Mouse (Mus musculus): Measurements from ENCODE around the gene Ehmt1.

DNA sequence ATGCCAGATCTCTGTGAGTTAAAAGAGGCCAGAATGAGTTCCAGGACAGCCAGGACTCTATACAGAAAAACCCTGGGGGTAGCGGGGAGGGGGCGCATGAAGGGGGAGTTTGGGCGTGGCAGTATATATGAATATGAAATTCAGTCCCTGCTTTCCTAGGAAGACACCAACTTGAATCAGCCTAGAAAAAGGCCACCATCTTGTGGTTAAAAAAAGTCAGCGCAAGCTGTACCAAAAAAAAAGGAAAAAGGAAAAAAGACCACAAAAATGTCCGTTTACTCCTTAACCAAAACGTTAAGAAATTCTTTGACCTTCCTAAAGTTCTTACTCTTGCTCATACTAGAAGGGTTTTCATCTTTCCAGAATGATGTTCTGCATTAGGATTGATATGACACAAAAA lies 16.4 kb downstream of the Ehmt1 start:
- TF ChIP-seq CTCF (IDR thresholded peaks at IDR 0.05; ENCODE audit: low read depth, low read length) (no peak), POLR2A (IDR thresholded peaks at IDR 0.05; ENCODE audit: extremely low read depth, insufficient read depth, low read length) (no peak)

Measured in liver, adult 2 months (tissue).